Mouse (Mus musculus) thymus, postnatal 25 days (tissue): ENCODE measurements around the gene Fa2h.
A peak's percentile ranks its signal among the peaks of the same experiment; 100 is the strongest.

Experiments used
- DNase-seq: peaks from one replicate; pipeline ENCODE4 v3.0.0; 2022

Gene Fa2h

GRCm38 (mm10) chr8:111299363-111299820 lies 94.2 kb downstream of the Fa2h start:
- peak; percentile 71 for DNase-seq

DNA sequence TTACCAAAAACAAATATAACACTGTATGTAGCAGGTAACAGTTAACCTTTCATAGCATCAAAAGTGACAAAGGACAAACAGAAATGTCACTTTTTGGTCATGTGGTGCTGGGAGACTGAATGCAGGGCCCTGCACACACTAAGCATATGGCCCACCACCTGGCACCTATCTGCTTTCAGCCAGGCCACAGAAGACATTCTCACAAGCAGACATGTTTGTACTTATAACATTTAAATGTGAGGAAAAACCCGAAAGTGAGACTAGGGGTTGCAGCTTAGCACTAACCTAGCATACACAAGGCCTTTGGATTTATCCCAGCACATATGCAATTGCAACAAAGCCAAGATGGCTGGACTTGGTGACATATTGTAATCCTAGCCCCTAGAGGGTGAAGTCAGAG lies 95.6 kb downstream of the Fa2h start:
- no peak for DNase-seq
